Mouse (Mus musculus) forebrain, embryonic 11.5 days (tissue): ENCODE measurements around the gene Serpinb5. TPM values are rescaled to one million over a fixed set of nuclear protein-coding genes. Genes with fewer than 3 reads are reported as not detected.

Experiments used
- ATAC-seq: fragments of 200-750 bp; cut with Nextera tagmentation; replicated peaks from 2 replicates; pipeline ENCODE4 v1.8.0; 2017; ENCODE audit warnings: moderate TSS enrichment; ENCODE audit not compliant: low FRiP score
- DNase-seq: peaks from one replicate; pipeline ENCODE4 v3.0.0-alpha.2; 2017; ENCODE audit warnings: low spot score
- H3K27ac ChIP-seq: fragments of 300-500 bp; sonication (generic); 2 replicates; pipeline ENCODE4 v1.5.1; 2014; ENCODE audit warnings: low read depth, low read length
- H3K27me3 ChIP-seq: fragments of 300-500 bp; sonication (generic); 2 replicates; pipeline ENCODE4 v1.6.1; 2014; ENCODE audit warnings: mild to moderate bottlenecking, low read length, mixed read lengths; ENCODE audit not compliant: control insufficient read depth, insufficient read depth
- H3K36me3 ChIP-seq: fragments of 300-500 bp; sonication (generic); 2 replicates; pipeline ENCODE4 v1.6.1; 2014; ENCODE audit warnings: mild to moderate bottlenecking, low read length, moderate library complexity, mixed read lengths; ENCODE audit not compliant: control insufficient read depth, insufficient read depth
- H3K4me1 ChIP-seq: fragments of 300-500 bp; sonication (generic); replicated peaks from 2 replicates; pipeline ENCODE4 v1.6.1; 2014; ENCODE audit warnings: low read length, mixed read lengths; ENCODE audit not compliant: control insufficient read depth, insufficient read depth
- H3K4me2 ChIP-seq: fragments of 300-500 bp; sonication (generic); 2 replicates; pipeline ENCODE4 v1.6.1; 2014; ENCODE audit warnings: low read depth, mild to moderate bottlenecking, low read length, moderate library complexity, mixed read lengths; ENCODE audit not compliant: severe bottlenecking
- H3K4me3 ChIP-seq: fragments of 300-500 bp; sonication (generic); 2 replicates; pipeline ENCODE4 v1.5.1; 2014; ENCODE audit warnings: low read depth, low read length
- H3K9ac ChIP-seq: fragments of 300-500 bp; sonication (generic); 2 replicates; pipeline ENCODE4 v1.6.1; 2014; ENCODE audit warnings: low read length
- H3K9me3 ChIP-seq: fragments of 300-500 bp; sonication (generic); 2 replicates; pipeline ENCODE4 v1.6.1; 2016; ENCODE audit warnings: low read length, mixed read lengths; ENCODE audit not compliant: control insufficient read depth
- WGBS: fragments of 180-500 bp; shearing (Covaris S2); extraction: QIAGEN DNeasy Blood & Tissue Kit; methylation state at CpG from one replicate; pipeline ENCODE4 v1.1.7; 2014; 5-methylcytosine and 5-hydroxymethylcytosine counted together
- polyA plus RNA-seq: library from polyadenylated mRNA; unstranded; fragments of >200 nt; fragmentation: Nextera tagmentation; extraction: Ambion mirVana; gene quantifications from 2 replicates; pipeline ENCODE4 v1.2.1, GENCODE M21; 2014

Serpinb5 gene
- not detected in 2 replicates for polyA plus RNA-seq

DNA sequence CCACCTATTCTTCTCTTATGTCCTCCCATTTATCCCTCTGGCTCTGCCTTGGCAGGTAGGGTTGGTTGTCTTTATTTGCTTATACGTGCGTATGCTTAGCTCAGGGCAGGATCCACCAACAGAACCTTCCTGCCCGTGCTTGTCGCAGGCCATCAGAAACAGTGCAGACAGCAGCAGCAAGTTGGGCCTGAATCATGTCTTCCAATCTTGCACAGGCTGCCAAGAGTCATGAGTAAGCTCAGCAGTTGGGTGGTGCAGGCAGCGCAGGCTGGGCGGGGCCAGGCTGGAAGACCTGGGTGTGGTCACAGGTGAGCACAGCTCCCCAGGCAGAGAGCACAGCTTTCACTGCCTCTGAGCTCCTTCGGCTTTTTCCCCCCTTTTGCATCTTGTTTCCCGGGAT lies at the start of gene Serpinb5:
Serpinb5 (plus strand) TSS at position 327 of the 400 bp plus-strand sequence.
- H3K9ac ChIP-seq = no peak within 1 kb of the TSS
- H3K9me3 ChIP-seq = no peaks in the 10 kb centered on the region
- H3K36me3 ChIP-seq = no peaks in the 10 kb centered on the region
- H3K27me3 ChIP-seq = no peaks in the 10 kb centered on the region
- DNase-seq (no peak), ATAC-seq (no peak)
- no peak within 1 kb of the TSS for H3K27ac ChIP-seq
- H3K4me3 ChIP-seq = no peak within 1 kb of the TSS
- no peaks in the 10 kb centered on the region for H3K4me1 ChIP-seq
- H3K4me2 ChIP-seq = no peak within 1 kb of the TSS
- WGBS = 65% methylated on average over 8 of the region's 8 CpGs

DNA sequence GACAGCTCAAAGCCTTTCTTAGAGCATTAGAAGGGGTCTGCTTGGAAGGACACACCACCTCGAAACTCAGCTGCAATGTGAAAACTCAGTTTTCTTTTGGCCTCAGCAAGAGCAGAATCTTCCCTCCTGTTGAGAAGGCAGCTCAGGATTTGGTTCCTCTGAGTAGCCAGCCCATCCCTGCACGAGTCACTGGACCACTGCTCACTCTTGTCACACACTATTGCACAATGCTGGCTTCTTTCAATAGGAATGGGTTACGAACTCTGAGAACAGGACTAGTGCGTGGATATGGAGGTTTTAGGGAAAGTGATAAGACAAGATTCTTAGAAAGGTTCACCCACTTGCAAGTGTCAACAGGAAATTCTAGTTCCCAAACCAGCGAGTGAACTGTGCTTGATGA lies 46.1 kb upstream of the Serpinb5 start:
- no peak for ATAC-seq
- Histone ChIP-seq H3K27me3 (no peaks in the 10 kb centered on the region), H3K4me2 (no peak overlapping the region), H3K4me3 (no peak overlapping the region), H3K4me1 (no peaks in the 10 kb centered on the region), H3K9ac (no peak overlapping the region), H3K36me3 (no peaks in the 10 kb centered on the region), H3K27ac (no peak overlapping the region), H3K9me3 (no peaks in the 10 kb centered on the region)
- no peak for DNase-seq
- 75% methylated on average over 5 of the region's 5 CpGs for WGBS

DNA sequence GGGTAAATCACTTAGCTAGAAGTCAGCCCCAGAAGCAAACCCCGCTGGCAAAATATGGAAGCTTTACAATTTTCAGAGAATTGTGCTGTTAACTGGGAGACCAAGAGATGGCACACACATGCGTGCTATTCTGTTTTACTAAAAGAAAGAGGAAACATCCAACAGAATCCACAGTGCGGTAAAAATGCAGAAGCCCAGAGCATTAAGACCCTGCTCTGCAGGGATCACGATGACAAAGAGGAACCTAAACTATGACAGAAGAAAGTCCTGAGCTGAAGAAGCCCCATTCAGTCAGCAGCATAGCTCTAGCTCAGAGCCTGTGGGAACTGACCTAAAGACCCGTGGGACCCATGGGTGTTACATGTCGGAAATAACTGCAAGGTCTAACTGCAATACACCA lies 45.7 kb upstream of the Serpinb5 start:
- Histone ChIP-seq H3K4me2 (no peak overlapping the region), H3K9me3 (no peaks in the 10 kb centered on the region), H3K4me3 (no peak overlapping the region), H3K4me1 (no peaks in the 10 kb centered on the region), H3K36me3 (no peaks in the 10 kb centered on the region), H3K27ac (no peak overlapping the region), H3K9ac (no peak overlapping the region), H3K27me3 (no peaks in the 10 kb centered on the region)
- ATAC-seq (no peak), DNase-seq (no peak)
- 88% methylated on average over 6 of the region's 6 CpGs for WGBS

DNA sequence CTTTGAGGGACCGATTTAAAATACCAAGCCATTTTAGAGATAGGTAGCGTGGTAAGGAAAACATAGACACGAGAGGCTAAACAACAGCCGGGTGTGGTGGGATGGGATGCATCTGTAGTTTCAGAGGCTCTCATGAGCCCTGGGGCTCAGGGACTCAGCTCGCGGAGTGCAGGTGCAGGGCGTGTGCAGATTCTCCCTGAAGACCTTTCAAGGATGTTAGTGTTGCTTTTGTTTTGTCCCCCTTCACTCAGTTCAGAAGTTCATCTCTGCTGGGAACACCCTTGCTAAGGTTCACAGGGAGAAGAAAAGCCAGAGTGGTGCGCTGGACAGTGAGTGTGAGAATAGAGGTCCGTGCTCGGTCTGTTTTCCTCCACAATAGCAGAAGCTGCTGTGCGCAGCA lies 44.2 kb upstream of the Serpinb5 start:
- no peaks in the 10 kb centered on the region for H3K27me3 ChIP-seq
- no peak overlapping the region for H3K4me2 ChIP-seq
- no peaks in the 10 kb centered on the region for H3K36me3 ChIP-seq
- no peaks in the 10 kb centered on the region for H3K9me3 ChIP-seq
- H3K9ac ChIP-seq = no peak overlapping the region
- ATAC-seq (no peak), DNase-seq (no peak)
- 88% methylated on average over 11 of the region's 11 CpGs for WGBS
- no peak overlapping the region for H3K27ac ChIP-seq
- no peaks in the 10 kb centered on the region for H3K4me1 ChIP-seq
- H3K4me3 ChIP-seq = no peak overlapping the region

- H3K27ac ChIP-seq = no peak overlapping the region
- DNase-seq = no peak
- no peaks in the 10 kb centered on the region for H3K27me3 ChIP-seq
- H3K4me2 ChIP-seq = no peak overlapping the region
- H3K9ac ChIP-seq = no peak overlapping the region
- no peaks in the 10 kb centered on the region for H3K36me3 ChIP-seq
- H3K9me3 ChIP-seq = no peaks in the 10 kb centered on the region
- no peak overlapping the region for H3K4me3 ChIP-seq
- 27% methylated on average over 4 of the region's 4 CpGs for WGBS
- no peaks in the 10 kb centered on the region for H3K4me1 ChIP-seq
- no peak for ATAC-seq
Observed at GRCm38 (mm10) chr1:106818323-106818722, 42.6 kb upstream of the Serpinb5 start.

GRCm38 (mm10) chr1:106822297-106822696 lies 38.7 kb upstream of the Serpinb5 start:
- no peak for DNase-seq

GRCm38 (mm10) chr1:106828784-106829183 lies 32.2 kb upstream of the Serpinb5 start:
- WGBS = 86% methylated on average over 4 of the region's 4 CpGs
- H3K9ac ChIP-seq = no peak overlapping the region

More at GRCm38 (mm10) chr1:106822297-106822696, 38.7 kb upstream of the Serpinb5 start:
- Histone ChIP-seq H3K4me1 (no peaks in the 10 kb centered on the region), H3K9me3 (no peaks in the 10 kb centered on the region), H3K9ac (no peak overlapping the region), H3K36me3 (no peaks in the 10 kb centered on the region), H3K4me3 (no peak overlapping the region), H3K27me3 (no peaks in the 10 kb centered on the region), H3K4me2 (no peak overlapping the region), H3K27ac (no peak overlapping the region)
- no peak for ATAC-seq
- WGBS = 89% methylated on average over 3 of the region's 3 CpGs

GRCm38 (mm10) chr1:106865543-106865942 lies 4.6 kb downstream of the Serpinb5 start:
- H3K27me3 ChIP-seq = no peaks in the 10 kb centered on the region
- no peak overlapping the region for H3K4me3 ChIP-seq
- no peaks in the 10 kb centered on the region for H3K36me3 ChIP-seq
- no peak for DNase-seq
- ATAC-seq = no peak
- H3K9me3 ChIP-seq = no peaks in the 10 kb centered on the region
- no peak overlapping the region for H3K9ac ChIP-seq
- H3K27ac ChIP-seq = no peak overlapping the region
- WGBS = 91% methylated on average over 6 of the region's 6 CpGs
- no peak overlapping the region for H3K4me2 ChIP-seq
- H3K4me1 ChIP-seq = no peaks in the 10 kb centered on the region

More at GRCm38 (mm10) chr1:106828784-106829183, 32.2 kb upstream of the Serpinb5 start:
- no peak overlapping the region for H3K4me2 ChIP-seq
- H3K27ac ChIP-seq = no peak overlapping the region
- no peaks in the 10 kb centered on the region for H3K4me1 ChIP-seq
- H3K27me3 ChIP-seq = no peaks in the 10 kb centered on the region
- H3K4me3 ChIP-seq = no peak overlapping the region
- ATAC-seq = no peak
- no peaks in the 10 kb centered on the region for H3K9me3 ChIP-seq
- H3K36me3 ChIP-seq = no peaks in the 10 kb centered on the region
- no peak for DNase-seq

- Histone ChIP-seq H3K27me3 (no peaks in the 10 kb centered on the region), H3K9me3 (no peaks in the 10 kb centered on the region), H3K4me2 (no peak overlapping the region), H3K9ac (no peak overlapping the region), H3K36me3 (no peaks in the 10 kb centered on the region), H3K27ac (no peak overlapping the region), H3K4me1 (no peaks in the 10 kb centered on the region), H3K4me3 (no peak overlapping the region)
- WGBS = 81% methylated on average over 5 of the region's 5 CpGs
- DNase-seq = no peak
- no peak for ATAC-seq
Observed at GRCm38 (mm10) chr1:106866029-106866428, 5.1 kb downstream of the Serpinb5 start.
